Mouse (Mus musculus) CD4-positive, CD25-positive, alpha-beta regulatory T cell, adult 9 weeks (primary cell): ENCODE measurements around the gene Olfr480. TPM values are rescaled to one million over a fixed set of nuclear protein-coding genes. Genes with fewer than 3 reads are reported as not detected.

Source experiments
- polyA plus RNA-seq: library from polyadenylated mRNA; unstranded; fragments of 100-300 nt; shearing (Covaris generic); gene quantifications from one replicate; pipeline ENCODE4 v1.2.1, GENCODE M21; 2017

Olfr480 gene
- not detected for polyA plus RNA-seq

GRCm38 (mm10) chr7:108067246-108067645 is at the start of gene Olfr480:
Olfr480 (minus strand) TSS chr7:108067346.

GRCm38 (mm10) chr7:108100549-108100948 is 33.4 kb upstream of the Olfr480 start, which contains the start of gene Olfr483:
Olfr483 (plus strand) TSS chr7:108100849.

GRCm38 (mm10) chr7:108097486-108097885 is 30.3 kb upstream of the Olfr480 start, which contains the start of gene Olfr482:
Olfr482 (minus strand) TSS chr7:108097586.

GRCm38 (mm10) chr7:108079555-108079954 is 12.4 kb upstream of the Olfr480 start, which contains the start of gene Olfr481:
Olfr481 (plus strand) TSS chr7:108079855.

GRCm38 (mm10) chr7:108050393-108050792 is 16.8 kb downstream of the Olfr480 start, which contains the start of gene Olfr479:
Olfr479 (plus strand) TSS chr7:108050693.

GRCm38 (mm10) chr7:108033889-108034288 is 33.3 kb downstream of the Olfr480 start, which contains the start of gene Olfr478:
Olfr478 (minus strand) TSS chr7:108033989.

Other genes with a start within 250 kb of the Olfr480 start
- not detected for gene Olfr469, start 241.8 kb downstream of the Olfr480 start, polyA plus RNA-seq
- not detected for gene Olfr470, start 219.9 kb downstream of the Olfr480 start, polyA plus RNA-seq
- gene Olfr472, start 169.4 kb downstream of the Olfr480 start, polyA plus RNA-seq: not detected
- gene Olfr473, start 136.9 kb downstream of the Olfr480 start, polyA plus RNA-seq: not detected
- not detected for gene Olfr474, start 112.7 kb downstream of the Olfr480 start, polyA plus RNA-seq
- gene Olfr476, start 102.5 kb downstream of the Olfr480 start, polyA plus RNA-seq: not detected
- not detected for gene Olfr477, start 80.7 kb downstream of the Olfr480 start, polyA plus RNA-seq
- gene Olfr478, start 33.4 kb downstream of the Olfr480 start, polyA plus RNA-seq: not detected
- not detected for gene Olfr479, start 16.7 kb downstream of the Olfr480 start, polyA plus RNA-seq
- gene Olfr481, start 12.5 kb upstream of the Olfr480 start, polyA plus RNA-seq: 0.06 TPM
- gene Olfr482, start 30.2 kb upstream of the Olfr480 start, polyA plus RNA-seq: 0.12 TPM
- not detected for gene Olfr483, start 33.5 kb upstream of the Olfr480 start, polyA plus RNA-seq
- 0.10 TPM for gene Olfr484, start 60.1 kb upstream of the Olfr480 start, polyA plus RNA-seq
- not detected for gene Olfr485, start 92.5 kb upstream of the Olfr480 start, polyA plus RNA-seq
- not detected for gene Olfr486, start 105.4 kb upstream of the Olfr480 start, polyA plus RNA-seq
- gene Olfr487, start 147.3 kb upstream of the Olfr480 start, polyA plus RNA-seq: not detected
- not detected for gene Olfr488, start 191.0 kb upstream of the Olfr480 start, polyA plus RNA-seq
- not detected for gene Olfr490, start 221.6 kb upstream of the Olfr480 start, polyA plus RNA-seq
- gene Olfr491, start 246.1 kb upstream of the Olfr480 start, polyA plus RNA-seq: not detected